Mouse (Mus musculus) G1E (cell line): Measurements from ENCODE around the gene Ubxn10.

Source experiments
- CTCF ChIP-seq: IDR thresholded peaks from 2 replicates; pipeline ENCODE4 v1.5.1; 2012; ENCODE audit warnings: low read depth, low read length, inconsistent platforms, mixed read lengths
- GATA1 ChIP-seq: IDR thresholded peaks from 2 replicates; pipeline ENCODE4 v1.6.1; 2012; ENCODE audit warnings: borderline replicate concordance, low read length, inconsistent platforms, mixed read lengths
- GATA2 ChIP-seq: IDR thresholded peaks from 2 replicates; pipeline ENCODE4 v1.6.1; 2012; ENCODE audit warnings: low read depth, low read length, inconsistent platforms, borderline replicate concordance
- POLR2AphosphoS5 ChIP-seq: IDR thresholded peaks from 2 replicates; pipeline ENCODE4 v1.6.1; 2012; ENCODE audit warnings: low read depth, low read length, inconsistent platforms; ENCODE audit not compliant: insufficient replicate concordance
- TAL1 ChIP-seq: conservative IDR thresholded peaks from 2 replicates; pipeline ENCODE4 v1.6.1; 2012; ENCODE audit warnings: low read depth, low read length, inconsistent platforms, mixed read lengths

DNA sequence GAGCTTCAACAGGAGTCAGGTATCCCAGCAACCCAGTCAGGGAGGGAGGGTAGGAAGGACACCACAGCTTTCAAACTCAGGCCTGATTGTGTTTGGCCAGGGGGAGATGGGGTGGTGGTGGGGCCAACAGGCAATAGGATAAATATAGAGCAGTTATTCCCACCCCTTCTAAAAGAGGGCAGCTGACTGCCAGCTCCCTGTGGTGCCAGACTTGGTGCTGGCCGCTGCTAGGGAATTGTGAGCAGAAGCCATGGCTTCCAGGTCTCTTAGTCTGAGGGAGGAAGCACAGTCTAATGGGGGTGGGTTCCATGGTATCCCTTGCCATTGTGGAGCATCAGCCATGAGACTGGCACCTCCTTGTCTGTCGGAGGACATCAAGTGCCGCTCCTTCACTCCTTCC lies 16.6 kb upstream of the Ubxn10 start:
- TF ChIP-seq CTCF (no peak), POLR2AphosphoS5 (no peak), GATA1 (no peak), TAL1 (no peak), GATA2 (no peak)
